Mouse (Mus musculus): ENCODE data around the gene Rps18.

- TF ChIP-seq CTCF (IDR thresholded peaks at IDR 0.05; ENCODE audit: low read depth) (no peak), EP300 (optimal IDR thresholded peaks at IDR 0.05) (no peak)
Measured at GRCm38 (mm10) chr17:33911052-33911812, 44.6 kb downstream of the Rps18 start.

Data from stomach, postnatal 0 days (tissue).